Mouse (Mus musculus): ENCODE results near the gene Trim3.

DNA sequence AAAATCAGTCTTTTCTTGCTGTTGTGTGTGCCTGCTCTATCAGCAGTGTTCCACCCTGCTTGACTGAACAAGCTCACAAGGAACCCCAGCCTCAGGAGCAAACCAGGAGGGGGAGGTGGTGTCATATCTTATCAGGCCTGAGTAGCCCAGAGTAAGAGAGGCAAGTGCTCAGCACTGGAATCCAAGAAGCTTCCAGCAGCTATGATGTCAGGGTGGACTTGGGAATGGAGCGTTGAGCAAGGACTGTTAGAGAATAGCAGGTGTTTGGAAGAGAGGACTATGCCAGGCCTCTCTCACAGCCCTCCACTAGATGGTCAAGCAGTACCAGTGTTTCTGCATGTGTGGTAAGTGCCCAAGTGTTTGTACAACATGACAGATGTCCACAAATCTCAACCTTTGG, 17.7 kb downstream of the Trim3 start:
- no peak for TF ChIP-seq CTCF (IDR thresholded peaks at IDR 0.05; ENCODE audit: insufficient read depth, low read depth, low read length)
- no peak for TF ChIP-seq POLR2A (IDR thresholded peaks at IDR 0.05; ENCODE audit: insufficient read depth, low read depth, low read length)
